Mouse (Mus musculus): ENCODE measurements at regions not wholly inside any gene's neighbourhood (a gene's known extent, or its start where the extent isn't known, plus 50 kb on each side); places are given as distances from the start of the nearest gene placed in this dataset.

GRCm38 (mm10) chr5:119317617-119318016, 352.9 kb upstream of the Tbx3 start:
- Histone ChIP-seq H3K36me3 (no peaks in the 10 kb centered on the region), H3K4me1 (peaks cover 6% of the 10 kb centered on the region; the same call in 1 of the 2 replicates), H3K27ac (no peak overlapping the region), H3K9me3 (no peaks in the 10 kb centered on the region), H3K4me3 (no peak overlapping the region), H3K27me3 (ENCODE audit: insufficient read depth, poor library complexity, severe bottlenecking) (peaks cover 3% of the 10 kb centered on the region; the same call in 1 of the 2 replicates)
- DNase-seq (ENCODE audit: low spot score): no peak
- 76% methylated on average over 11 of the region's 11 CpGs for whole genome bisulfite sequencing

DNA sequence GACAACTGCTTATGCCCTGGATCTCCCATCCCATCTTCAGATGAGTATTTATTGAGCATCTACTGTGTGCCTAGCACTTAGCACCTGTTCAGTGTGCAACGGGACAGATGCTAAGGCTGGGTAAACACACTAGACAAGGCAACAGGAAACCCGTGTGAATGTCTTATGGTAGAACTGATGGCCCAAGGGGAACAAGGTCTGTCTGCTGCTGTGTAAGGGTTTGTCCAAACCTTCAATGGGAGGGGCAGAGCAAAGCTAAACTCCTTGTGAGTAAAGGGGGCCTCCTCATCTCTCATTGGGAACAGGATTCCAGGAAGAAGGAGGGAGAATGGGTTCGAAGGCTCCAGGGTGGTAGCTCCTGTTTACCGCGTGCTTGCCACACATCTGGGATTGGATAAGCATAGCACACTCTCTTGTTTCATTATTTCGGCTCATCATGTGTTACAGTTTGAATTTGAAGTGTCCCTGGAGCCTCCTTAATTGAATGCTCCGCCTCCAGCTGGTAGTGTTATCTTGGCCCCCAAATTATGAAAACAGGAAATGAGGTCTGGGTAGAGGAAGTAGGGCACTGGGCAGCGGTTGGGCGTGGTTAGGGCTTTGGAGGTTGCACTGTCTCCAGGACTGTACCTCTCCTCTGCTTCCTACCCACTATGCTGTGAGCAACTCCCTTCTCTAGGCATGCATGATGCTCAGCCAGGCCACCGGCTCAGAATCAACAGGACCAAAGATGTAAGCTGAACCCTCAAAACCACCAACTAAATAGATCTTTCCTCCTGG, 348.9 kb upstream of the Tbx3 start:
- no peak for DNase-seq (ENCODE audit: low spot score)
- Histone ChIP-seq H3K27ac (no peak overlapping the region), H3K27me3 (ENCODE audit: insufficient read depth, poor library complexity, severe bottlenecking) (no peaks in the 10 kb centered on the region), H3K4me1 (peaks cover 20% of the 10 kb centered on the region), H3K9me3 (no peaks in the 10 kb centered on the region), H3K4me3 (no peak overlapping the region), H3K36me3 (no peaks in the 10 kb centered on the region)
- WGBS: 69% methylated on average over 10 of the region's 10 CpGs

- H3K27me3 ChIP-seq (ENCODE audit: insufficient read depth, poor library complexity, severe bottlenecking): no peaks in the 10 kb centered on the region
- no peak overlapping the region for H3K4me3 ChIP-seq
- no peak for DNase-seq (ENCODE audit: low spot score)
- H3K27ac ChIP-seq: no peak overlapping the region
- H3K36me3 ChIP-seq: no peaks in the 10 kb centered on the region
- H3K4me1 ChIP-seq: peaks cover 20% of the 10 kb centered on the region
- H3K9me3 ChIP-seq: no peaks in the 10 kb centered on the region
- 82% methylated on average over 13 of the region's 13 CpGs for WGBS
These were observed 348.1 kb upstream of the Tbx3 start for GRCm38 (mm10) chr5:119322411-119322810.

DNA sequence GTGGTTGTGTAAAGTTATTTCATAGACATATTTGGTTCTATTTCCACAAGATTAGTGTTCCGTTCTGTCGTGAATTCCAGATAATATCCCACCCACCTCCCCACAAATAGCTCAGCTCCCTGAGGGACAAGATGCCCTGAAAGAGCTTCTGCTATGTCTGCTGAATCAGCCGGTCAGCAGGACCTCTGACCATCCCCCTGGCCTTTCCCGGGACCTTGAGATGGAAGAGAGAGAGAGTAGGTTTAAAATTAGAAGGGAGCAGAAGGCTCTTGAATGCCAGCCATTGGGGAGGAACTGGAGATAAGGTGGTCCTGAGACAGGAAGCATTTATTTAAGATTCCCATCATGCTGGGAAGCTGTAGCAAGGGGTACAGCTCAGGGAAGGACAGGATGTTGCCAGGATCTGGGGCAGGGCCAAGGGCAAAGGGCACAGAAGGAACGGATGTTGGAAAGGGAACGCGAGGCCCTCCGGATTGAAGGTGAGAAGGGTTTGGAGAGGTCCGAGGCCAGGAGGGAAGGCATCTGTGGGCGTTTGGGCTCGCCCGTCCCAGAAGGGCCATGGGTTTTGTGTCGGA, 344.7 kb upstream of the Tbx3 start:
- Histone ChIP-seq H3K9me3 (no peaks in the 10 kb centered on the region), H3K4me1 (peaks cover 20% of the 10 kb centered on the region), H3K27me3 (ENCODE audit: insufficient read depth, poor library complexity, severe bottlenecking) (peaks cover 9% of the 10 kb centered on the region; the same call in 1 of the 2 replicates), H3K36me3 (no peaks in the 10 kb centered on the region), H3K27ac (peak overlapping the region; percentile 62; the same call in 1 of the 2 replicates), H3K4me3 (no peak overlapping the region; the same call in 1 of the 2 replicates)
- DNase-seq (ENCODE audit: low spot score): no peak
- WGBS: 50% methylated on average over 13 of the region's 13 CpGs

DNA sequence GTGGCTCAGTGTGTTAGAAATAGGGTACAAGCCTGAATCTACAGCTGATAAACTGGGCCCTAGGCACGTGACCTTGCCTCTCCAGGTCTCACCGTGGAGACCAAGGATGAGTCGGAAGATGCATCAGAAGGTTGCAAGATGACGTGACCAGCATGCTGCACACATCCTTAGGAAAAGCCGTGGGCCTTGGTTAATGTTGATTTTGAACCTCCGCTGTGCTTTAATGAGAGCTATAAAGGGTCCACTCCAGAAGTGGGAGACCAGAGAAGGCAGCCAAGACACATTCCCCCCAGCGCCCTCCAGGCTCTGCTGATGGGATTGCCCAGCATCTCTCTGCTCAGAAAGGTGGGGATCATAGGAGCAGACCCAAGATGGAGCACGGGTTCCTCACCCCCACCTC, 343.6 kb upstream of the Tbx3 start:
- H3K4me3 ChIP-seq: no peak overlapping the region
- no peak overlapping the region for H3K27ac ChIP-seq
- H3K4me1 ChIP-seq: peaks cover 22% of the 10 kb centered on the region
- H3K27me3 ChIP-seq (ENCODE audit: insufficient read depth, poor library complexity, severe bottlenecking): peaks cover 14% of the 10 kb centered on the region
- no peaks in the 10 kb centered on the region for H3K9me3 ChIP-seq
- DNase-seq (ENCODE audit: low spot score): no peak
- H3K36me3 ChIP-seq: no peaks in the 10 kb centered on the region
- 86% methylated on average over 8 of the region's 8 CpGs for WGBS

DNA sequence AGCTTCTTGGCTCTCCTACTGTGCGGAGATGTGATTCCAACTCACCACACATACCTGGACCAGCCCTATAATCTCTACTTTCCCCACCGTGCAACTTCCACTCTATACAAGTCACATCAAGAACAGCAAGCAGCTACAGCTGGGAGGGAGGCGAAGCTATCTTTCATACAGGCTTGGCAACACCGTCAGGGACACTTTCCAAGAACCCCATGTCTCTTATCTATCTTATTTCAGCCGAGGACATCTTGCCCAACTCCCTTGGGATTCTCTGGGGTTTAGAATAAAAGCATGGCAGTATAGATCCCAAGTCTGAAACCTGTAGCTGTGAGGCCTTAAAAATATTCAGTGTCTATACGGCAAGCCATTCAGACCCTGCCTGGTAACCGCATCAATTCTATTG, 341.5 kb upstream of the Tbx3 start:
- Histone ChIP-seq H3K36me3 (no peaks in the 10 kb centered on the region), H3K4me1 (peaks cover 30% of the 10 kb centered on the region), H3K27me3 (ENCODE audit: insufficient read depth, poor library complexity, severe bottlenecking) (peaks cover 14% of the 10 kb centered on the region), H3K4me3 (no peak overlapping the region), H3K27ac (no peak overlapping the region; the same call in 1 of the 2 replicates), H3K9me3 (no peaks in the 10 kb centered on the region)
- 82% methylated on average over 7 of the region's 7 CpGs for WGBS
- no peak for DNase-seq (ENCODE audit: low spot score)

- Histone ChIP-seq H3K27me3 (ENCODE audit: insufficient read depth, poor library complexity, severe bottlenecking) (peaks cover 14% of the 10 kb centered on the region), H3K4me3 (no peak overlapping the region), H3K27ac (no peak overlapping the region), H3K36me3 (no peaks in the 10 kb centered on the region), H3K9me3 (no peaks in the 10 kb centered on the region), H3K4me1 (peaks cover 30% of the 10 kb centered on the region)
- DNase-seq (ENCODE audit: low spot score): no peak
- 86% methylated on average over 10 of the region's 10 CpGs for WGBS
These were observed 341.1 kb upstream of the Tbx3 start for GRCm38 (mm10) chr5:119329371-119329770.

GRCm38 (mm10) chr5:119329860-119330259, 340.6 kb upstream of the Tbx3 start:
- H3K27me3 ChIP-seq (ENCODE audit: insufficient read depth, poor library complexity, severe bottlenecking): peaks cover 15% of the 10 kb centered on the region
- DNase-seq (ENCODE audit: low spot score): no peak
- 75% methylated on average over 6 of the region's 6 CpGs for WGBS
- no peak overlapping the region for H3K27ac ChIP-seq
- H3K9me3 ChIP-seq: no peaks in the 10 kb centered on the region
- no peak overlapping the region for H3K4me3 ChIP-seq
- H3K36me3 ChIP-seq: no peaks in the 10 kb centered on the region
- H3K4me1 ChIP-seq: peaks cover 30% of the 10 kb centered on the region

DNA sequence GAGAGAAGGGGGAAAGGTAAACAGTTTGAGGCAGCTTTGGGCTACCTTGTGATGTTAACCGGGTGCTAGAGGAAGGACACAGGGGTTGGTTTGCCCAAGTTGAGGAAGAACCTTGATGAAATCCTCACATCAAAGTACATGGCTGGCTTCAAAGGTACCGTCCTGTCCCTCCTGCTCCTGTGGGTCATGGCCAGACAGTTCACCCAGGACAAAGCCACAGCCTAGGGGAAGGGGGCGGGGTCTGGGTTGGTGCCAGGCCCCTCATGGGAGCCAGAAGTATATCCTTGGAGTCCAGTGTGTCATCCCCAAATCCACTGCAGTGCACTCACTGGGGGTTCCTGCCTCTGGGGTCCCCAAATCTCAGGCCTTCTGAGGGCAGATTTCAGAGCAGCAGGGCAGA, 339.0 kb upstream of the Tbx3 start:
- WGBS: 72% methylated on average over 3 of the region's 3 CpGs
- Histone ChIP-seq H3K4me1 (peaks cover 19% of the 10 kb centered on the region), H3K9me3 (no peaks in the 10 kb centered on the region), H3K27ac (peak overlapping the region; percentile 47; the same call in 1 of the 2 replicates), H3K27me3 (ENCODE audit: insufficient read depth, poor library complexity, severe bottlenecking) (peaks cover 20% of the 10 kb centered on the region), H3K36me3 (no peaks in the 10 kb centered on the region), H3K4me3 (no peak overlapping the region)
- DNase-seq (ENCODE audit: low spot score): no peak

DNA sequence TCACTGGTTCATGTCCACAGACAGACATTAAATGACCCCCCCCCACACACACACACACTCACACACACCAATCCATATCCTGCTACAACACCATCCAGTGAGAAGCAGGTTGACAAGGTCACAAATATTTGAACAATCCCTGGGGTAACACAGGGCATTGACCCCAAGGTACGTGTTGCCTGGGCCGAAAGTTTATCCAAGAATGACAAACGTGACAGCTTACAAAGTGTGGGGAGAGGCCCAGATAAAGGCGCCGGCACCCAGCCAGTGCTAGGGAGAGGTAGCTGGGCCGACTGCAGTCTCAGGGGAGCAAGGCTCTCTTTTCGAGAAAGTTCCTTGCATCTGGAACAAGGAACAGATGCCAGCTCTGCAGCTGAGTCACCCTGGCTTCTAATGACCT, 337.8 kb upstream of the Tbx3 start:
- H3K27ac ChIP-seq: no peak overlapping the region
- peaks cover 19% of the 10 kb centered on the region for H3K4me1 ChIP-seq
- no peaks in the 10 kb centered on the region for H3K9me3 ChIP-seq
- no peak for DNase-seq (ENCODE audit: low spot score)
- H3K36me3 ChIP-seq: no peaks in the 10 kb centered on the region
- no peak overlapping the region for H3K4me3 ChIP-seq
- peaks cover 20% of the 10 kb centered on the region for H3K27me3 ChIP-seq (ENCODE audit: insufficient read depth, poor library complexity, severe bottlenecking)
- 25% methylated on average over 7 of the region's 7 CpGs for WGBS

DNA sequence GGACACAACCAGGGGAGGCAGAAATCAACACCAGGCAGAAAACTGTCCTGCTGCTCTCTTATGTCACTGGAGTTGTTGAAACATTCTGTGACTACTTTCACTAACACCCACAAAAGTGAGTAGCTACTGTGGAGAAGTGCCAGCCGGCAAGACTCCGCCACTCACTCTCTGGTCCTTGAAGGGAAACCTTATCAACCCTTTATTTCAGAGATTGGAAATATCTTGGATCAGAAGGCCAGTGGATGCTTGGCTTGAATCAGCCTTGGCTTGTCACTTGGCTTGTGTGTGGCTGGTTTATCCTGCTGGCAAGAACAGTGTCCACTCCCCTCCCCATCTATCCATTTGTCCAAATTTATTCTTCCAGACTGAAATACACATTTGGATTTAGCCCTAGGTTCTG, 335.3 kb upstream of the Tbx3 start:
- Histone ChIP-seq H3K4me1 (peaks cover 19% of the 10 kb centered on the region), H3K27ac (no peak overlapping the region), H3K36me3 (no peaks in the 10 kb centered on the region), H3K9me3 (no peaks in the 10 kb centered on the region), H3K27me3 (ENCODE audit: insufficient read depth, poor library complexity, severe bottlenecking) (peaks cover 16% of the 10 kb centered on the region), H3K4me3 (no peak overlapping the region)
- WGBS: 86% methylated on average over 2 of the region's 2 CpGs
- no peak for DNase-seq (ENCODE audit: low spot score)

DNA sequence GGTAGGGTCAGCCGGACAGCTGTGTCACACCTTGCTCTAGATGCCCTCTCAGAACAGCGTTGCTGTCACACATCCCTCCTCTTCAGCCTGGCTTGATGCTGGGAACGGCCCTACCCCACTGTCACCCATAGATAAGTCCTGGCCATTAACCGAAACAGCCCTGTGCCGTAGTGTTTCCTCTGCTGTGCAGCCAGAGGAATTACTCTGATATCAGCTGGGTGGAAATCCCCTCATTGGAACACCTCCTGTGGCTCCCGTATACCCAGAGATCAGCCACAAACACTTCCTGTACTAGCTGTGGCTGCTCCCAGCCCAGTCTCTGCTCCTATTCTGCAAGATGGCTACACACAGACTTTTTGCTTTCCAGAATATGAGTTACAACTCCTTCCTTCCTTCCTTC, 334.5 kb upstream of the Tbx3 start:
- Histone ChIP-seq H3K36me3 (no peaks in the 10 kb centered on the region), H3K27ac (no peak overlapping the region), H3K27me3 (ENCODE audit: insufficient read depth, poor library complexity, severe bottlenecking) (peaks cover 16% of the 10 kb centered on the region), H3K9me3 (no peaks in the 10 kb centered on the region), H3K4me1 (peaks cover 19% of the 10 kb centered on the region), H3K4me3 (no peak overlapping the region)
- WGBS: 49% methylated on average over 6 of the region's 6 CpGs
- DNase-seq (ENCODE audit: low spot score): no peak

DNA sequence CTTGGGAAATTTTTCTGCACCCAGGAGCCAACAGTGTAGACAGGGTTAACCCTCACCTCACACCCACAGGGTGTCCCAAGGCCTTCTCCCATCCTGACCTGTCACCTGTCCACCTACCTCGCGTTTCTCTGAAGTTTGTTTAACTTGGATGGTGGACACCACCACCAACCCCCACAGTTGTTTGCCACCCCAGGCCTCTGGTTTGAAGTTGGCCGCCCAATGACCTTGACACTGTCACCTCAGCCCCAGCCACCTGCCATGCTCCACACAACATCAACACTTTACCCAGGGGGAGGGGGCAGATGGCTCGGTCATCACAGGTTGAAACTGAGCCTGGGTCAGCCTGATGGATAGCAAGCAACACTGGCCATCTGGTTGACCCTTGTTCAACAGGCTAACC, 332.7 kb upstream of the Tbx3 start:
- WGBS: 91% methylated on average over 4 of the region's 4 CpGs
- Histone ChIP-seq H3K4me1 (peaks cover 5% of the 10 kb centered on the region; the same call in 1 of the 2 replicates), H3K9me3 (no peaks in the 10 kb centered on the region), H3K36me3 (no peaks in the 10 kb centered on the region), H3K27ac (no peak overlapping the region), H3K27me3 (ENCODE audit: insufficient read depth, poor library complexity, severe bottlenecking) (peaks cover 10% of the 10 kb centered on the region; the same call in 1 of the 2 replicates), H3K4me3 (no peak overlapping the region)
- no peak for DNase-seq (ENCODE audit: low spot score)

Data from heart, embryonic 10.5 days (tissue).